Mouse (Mus musculus): ENCODE results near the gene D17H6S53E.
A peak's percentile ranks its signal among the peaks of the same experiment; 100 is the strongest.

D17H6S53E gene

DNA sequence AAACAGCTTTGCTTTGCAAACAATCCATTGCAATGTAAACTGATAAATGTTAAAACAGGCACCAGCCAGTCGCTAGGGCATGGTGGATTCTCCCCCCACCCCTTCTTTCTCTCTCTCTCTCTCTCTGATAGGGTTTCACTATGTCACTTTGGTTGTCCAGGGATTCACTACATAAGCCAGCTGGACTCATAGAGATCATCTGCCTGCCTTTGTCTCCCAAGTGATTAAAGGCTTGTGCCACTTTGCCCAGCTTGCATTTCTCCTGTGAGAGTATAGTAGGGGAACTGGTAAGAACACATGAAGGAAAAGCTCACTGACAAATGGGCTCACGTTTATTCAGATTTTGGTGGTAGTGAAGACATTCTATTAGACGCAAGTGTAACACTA lies 6.0 kb downstream of the D17H6S53E start:
- no peak for DNase-seq (ENCODE audit: low spot score in 2 of 2)

DNA sequence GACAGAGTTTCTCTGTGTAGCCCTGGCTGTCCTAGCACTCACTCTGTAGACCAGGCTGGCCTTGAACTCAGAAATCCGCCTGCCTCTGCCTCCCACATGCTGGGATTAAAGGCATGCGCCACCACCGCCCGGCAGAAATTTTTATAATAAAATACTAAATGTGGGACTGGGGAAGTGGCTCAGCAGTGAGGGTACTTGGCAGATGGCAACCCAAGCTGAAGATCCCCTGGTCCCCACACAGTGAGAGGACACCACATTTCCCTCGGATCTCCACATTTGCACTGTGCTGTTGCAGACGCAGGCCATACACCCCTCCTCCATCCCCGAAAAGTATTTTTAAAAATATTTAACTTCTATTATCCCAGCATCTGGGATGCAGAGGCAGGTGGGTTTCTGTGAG lies 7.3 kb downstream of the D17H6S53E start:
- no peak for DNase-seq (ENCODE audit: low spot score in 2 of 2)

DNA sequence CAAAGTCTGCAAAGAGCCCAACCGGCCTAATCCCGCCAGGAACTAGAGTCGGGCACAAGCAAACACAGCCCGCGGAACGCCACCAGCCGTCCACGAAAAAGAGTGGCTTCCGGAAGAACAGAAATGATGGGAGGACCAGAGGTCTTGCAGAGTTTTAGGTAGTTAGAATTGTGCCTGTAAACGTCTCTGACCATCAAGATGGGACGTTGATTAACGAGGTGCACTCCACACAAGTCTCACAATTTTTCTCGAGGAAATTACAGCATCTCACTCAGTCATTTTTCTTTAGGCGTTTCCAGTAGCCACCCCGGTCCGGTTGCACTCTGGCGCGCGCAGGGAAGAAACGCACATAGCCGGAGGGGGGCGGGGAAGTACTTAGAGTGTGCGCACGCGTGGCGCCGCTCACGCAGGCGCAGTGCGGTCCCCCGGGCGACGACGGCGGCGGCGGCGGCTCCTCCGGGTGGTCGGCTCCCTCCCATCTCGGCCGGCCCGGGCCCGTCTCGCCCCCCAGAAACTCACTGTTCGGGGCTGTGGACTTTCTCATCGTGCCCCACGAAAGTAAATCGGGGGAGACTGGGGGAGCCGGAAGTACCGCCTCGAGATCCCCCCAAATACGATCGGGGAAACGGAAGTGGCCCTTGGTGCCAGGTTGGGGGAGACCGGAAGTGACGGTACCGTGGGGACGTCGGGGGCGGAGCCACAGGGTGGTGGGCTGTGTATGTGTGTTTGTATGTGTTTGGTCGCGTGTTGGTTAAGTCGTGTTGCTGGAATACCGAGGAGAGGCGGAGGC lies 8.8 kb downstream of the D17H6S53E start, which contains the start of gene Bag6:
Gene Bag6 (plus strand): TSS at position 378 of the 790 bp plus-strand sequence.
- DNase-seq (ENCODE audit: low spot score in 2 of 2) = peak; percentile 96

DNA sequence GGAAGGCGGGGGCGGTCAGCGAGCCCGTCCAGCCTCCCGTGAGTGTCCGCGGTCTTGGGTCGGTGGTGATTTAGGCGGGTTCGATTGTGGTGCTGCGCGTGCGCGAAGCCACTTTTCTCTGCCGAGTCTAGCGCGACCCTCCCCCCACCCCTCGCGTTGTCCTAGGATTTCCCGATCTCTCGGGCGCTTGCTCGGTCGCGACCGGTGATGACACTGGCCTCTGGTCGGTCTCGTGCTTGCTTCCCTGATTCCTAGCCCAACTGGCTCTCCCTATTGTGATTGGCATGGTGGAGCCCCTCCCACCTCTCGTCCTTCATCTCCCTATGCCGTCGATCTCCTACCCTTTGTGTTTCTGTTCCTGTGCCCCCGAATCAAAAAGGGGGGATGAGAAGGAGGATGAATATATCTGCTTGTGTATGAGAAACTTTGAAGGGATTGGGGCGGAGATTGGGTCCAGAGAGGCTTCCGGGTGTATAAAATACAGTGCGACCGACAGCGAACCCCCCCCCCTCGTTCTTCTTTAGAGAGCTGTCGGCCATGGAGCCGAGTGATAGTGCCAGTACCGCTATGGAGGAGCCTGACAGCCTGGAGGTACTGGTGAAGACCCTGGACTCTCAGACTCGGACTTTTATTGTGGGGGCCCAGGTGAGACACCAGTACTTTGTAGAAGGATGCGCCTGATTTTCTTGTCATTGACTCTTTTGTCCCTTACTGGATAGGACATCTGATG lies 9.6 kb downstream of the D17H6S53E start:
- DNase-seq (ENCODE audit: low spot score in 2 of 2) = no peak

DNA sequence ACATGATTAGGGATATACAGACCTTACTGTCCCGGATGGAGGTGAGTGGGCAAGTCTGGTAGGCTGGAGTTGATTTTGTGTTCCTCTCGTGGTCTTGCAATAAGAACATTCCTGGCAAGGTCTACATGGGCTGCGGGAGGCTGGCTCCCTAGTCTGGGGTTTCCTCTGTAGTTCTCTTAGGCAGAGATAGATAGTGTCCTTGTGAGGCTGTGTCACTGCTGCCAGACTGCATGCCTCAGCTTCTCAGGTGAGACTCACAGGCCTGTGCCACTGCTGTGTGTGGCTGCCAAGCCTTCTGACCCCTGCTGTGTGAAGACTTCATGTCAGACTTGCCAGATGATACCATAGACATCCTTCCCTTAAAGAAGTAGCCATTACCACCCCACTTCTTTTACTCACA lies 13.1 kb downstream of the D17H6S53E start:
- no peak for DNase-seq (ENCODE audit: low spot score in 2 of 2)

DNA sequence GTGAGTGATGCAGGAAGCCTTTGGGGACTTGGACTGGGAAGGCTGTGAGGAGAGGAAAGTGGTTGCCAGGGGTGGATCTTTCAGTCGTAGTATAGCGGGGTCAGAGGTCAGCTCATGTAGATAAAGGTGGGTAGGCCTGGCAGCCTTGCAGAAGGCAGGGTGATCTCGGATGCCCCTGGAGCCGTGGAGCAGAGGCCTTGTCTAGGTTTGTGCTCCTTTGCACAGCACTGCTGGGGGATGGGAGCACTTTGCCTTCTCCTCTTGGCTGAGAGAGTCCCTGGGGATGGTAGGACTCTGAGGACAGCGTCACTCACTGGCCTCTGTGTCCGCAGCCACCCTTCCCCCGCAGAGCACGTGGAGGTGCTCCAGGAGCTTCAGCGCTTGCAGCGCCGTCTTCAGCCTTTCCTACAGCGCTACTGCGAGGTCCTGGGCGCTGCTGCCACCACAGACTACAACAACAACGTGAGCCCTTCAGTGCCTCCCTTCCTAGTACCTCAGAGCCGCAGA lies 14.4 kb downstream of the D17H6S53E start:
- no peak for DNase-seq (ENCODE audit: low spot score in 2 of 2)

DNA sequence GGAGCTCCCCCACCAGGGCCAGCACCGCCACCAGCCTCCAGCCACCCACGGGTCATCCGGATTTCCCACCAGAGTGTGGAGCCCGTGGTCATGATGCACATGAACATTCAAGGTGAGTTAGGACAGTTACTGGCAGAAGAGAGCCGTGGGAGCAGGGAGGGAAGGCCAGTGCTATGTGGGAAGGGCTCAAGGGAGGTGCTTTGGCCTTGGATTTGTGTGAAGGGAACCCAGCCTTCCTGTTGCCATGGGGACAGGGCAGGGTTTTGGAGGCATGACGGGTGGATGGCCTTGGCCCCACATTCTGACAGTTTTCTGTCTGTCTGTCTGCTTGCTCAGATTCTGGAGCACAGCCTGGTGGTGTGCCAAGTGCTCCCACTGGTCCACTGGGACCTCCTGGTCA lies 15.8 kb downstream of the D17H6S53E start:
- DNase-seq (ENCODE audit: low spot score in 2 of 2) = no peak

DNA sequence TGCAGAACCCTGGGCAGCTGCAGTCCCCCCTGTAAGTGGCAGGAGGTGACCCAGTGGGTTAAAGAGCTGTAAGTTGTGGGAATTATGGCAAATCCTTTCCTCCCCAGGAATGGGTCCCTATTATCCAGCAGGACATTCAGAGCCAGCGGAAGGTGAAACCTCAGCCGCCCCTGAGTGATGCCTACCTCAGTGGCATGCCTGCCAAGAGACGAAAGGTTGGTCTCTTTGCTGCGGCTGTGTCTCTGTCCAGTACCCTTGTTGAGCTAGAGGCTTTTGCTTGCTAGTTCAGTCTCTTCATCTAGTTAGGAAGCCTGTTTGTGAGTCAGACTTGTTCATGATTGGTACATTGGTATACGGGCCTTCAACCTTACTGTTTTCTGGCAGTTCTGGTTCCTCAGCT lies 20.0 kb downstream of the D17H6S53E start:
- no peak for DNase-seq (ENCODE audit: low spot score in 2 of 2)

DNA sequence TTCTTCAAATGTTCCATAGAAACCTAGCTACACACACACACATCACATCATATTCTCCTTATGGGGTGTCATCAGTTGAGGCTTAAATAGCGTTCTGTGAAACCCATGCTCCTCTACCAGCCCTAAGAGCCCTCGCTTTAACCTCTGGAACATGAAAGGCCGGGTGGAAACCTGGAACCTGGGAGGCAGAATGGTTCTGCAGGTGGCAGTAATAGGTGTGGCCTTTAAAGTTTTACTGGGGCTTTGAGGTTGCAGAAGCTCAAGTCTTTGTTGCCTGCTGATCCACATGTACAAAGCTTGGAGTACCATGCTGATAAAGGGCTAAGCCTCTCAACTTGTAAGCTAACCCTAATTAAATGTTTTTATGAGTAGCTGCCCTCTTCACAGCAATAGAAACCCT lies 21.2 kb downstream of the D17H6S53E start:
- no peak for DNase-seq (ENCODE audit: low spot score in 2 of 2)

DNA sequence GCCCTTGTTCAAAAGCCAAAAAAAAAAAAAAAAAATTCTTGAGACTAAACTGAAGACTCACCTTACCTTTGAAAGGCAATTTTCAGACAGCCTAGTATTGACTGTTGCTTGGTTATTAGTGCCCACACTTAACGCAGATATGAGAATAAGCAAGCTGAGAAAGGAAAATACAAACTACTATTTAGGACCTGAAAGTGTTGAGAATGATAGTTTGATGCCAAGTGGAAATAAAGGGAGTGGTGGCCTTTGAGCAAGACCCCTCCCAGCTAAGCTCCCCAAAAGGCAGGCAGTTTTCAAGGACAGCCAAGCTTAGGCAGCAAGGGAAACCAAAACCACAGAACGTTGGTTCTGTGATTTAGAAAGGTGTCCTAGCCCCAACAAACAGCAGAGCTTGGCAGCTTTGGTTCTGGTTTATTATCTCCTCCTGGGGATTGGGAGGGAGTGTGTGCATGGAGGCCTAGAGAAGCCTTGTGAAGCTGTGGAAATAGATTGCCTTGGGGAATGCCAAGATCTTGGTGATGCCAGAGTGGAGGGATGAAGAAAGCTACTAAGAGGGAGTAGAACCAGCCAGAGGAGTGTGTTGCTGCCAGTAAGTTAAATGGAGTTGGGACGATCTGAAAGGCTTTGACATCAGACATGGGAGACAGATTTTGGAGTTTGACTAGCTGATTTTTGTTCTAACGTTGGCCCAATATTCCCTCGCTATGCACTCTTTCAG lies 21.9 kb downstream of the D17H6S53E start:
- no peak for DNase-seq (ENCODE audit: low spot score in 2 of 2)

DNA sequence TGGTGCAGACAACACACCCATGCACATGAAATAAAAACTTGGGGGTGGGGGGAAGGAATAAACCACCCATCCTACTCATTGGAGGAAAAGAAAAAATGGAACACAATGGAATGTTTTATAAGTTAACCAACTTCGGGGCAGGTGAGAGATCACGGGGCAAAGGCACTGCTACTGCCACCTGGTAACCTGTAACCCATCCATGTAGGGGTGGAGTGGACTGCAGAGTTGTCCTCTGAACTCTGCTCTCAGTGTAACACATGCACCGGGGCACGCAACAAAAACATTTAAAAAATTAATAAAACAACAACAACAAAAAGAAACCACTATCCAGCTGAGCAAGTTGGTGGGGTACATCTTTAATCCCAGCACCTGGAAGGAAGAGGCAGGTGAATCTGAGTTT lies 25.9 kb downstream of the D17H6S53E start:
- no peak for DNase-seq (ENCODE audit: low spot score in 2 of 2)

DNA sequence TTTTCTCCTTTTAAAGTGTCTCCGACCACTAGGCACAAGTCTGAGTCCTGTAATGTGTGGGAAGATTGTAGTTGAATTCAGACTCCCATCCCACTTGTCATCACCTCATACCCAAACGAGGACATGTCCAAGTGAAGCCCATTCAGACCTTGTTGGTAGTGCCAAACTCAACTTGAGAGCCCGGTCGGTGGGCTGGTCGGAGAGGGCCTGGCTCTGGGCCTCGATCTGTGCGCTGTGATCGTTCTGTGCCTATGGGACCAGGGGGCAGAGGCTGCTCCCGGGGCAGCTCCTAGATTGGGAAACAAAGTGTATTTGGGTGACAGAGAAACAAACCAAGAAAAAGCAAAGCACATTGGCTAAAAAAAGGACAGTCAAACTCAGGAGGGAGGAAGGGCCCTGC lies 26.9 kb downstream of the D17H6S53E start:
- no peak for DNase-seq (ENCODE audit: low spot score in 2 of 2)

DNA sequence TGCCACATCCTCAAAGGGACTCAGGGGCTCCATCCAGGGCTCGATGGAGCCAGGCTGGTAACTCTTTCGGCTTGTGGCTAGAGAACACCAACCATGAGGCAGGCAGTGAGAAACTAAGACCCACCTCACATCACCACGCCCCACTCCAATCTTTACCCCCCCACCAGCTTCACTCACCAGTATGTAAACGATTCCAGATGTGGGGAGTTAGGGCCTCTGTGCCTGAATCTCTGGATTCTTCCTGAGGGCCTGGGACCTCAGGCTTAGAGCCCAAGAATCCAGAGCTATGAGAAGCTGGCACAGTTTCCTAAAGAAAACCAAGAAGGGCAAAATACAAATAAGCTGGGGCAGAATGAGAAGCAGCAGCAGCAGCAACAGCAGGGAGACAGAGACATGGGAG lies 27.8 kb downstream of the D17H6S53E start:
- DNase-seq (ENCODE audit: low spot score in 2 of 2) = no peak

DNA sequence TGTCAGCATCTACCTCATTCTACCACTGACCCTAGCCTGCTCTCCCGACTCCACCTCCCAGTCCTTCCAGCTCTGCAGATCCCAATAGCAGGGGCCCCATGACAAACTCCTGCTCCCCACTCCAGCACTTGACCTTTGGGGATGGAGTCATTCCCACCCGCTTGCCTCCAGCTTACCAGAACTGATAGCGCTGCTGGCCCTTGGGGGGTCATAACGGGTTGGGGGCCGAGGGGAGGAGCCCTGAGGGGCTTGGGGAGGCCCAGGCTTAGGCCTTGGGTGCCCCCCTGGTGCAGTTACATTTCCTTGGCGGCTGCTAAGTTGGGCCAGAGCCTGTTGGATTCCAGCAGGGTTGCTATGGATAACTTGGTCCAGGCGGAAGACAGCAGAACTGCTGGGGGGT lies 28.4 kb downstream of the D17H6S53E start:
- DNase-seq (ENCODE audit: low spot score in 2 of 2) = no peak

DNA sequence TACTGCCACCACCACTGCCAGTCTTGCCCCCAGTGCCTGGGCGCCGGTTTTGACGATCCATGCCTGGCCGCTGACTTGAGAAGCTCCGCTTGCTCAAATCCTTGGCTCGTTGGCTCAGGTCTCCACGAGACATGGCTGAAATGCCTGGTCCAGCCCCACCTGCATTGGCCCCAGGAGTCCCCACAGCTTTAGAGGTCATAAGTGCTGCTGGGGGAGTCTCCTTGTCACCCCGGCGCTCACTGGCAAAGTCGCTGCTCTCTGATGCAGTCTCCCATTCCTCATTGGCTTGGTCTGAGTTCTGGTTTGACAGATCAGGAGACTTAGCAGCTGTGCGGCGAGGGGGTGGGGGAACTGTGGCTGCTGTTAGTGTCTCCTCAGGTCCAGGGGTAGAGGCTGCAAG lies 29.3 kb downstream of the D17H6S53E start:
- DNase-seq (ENCODE audit: low spot score in 2 of 2) = no peak

DNA sequence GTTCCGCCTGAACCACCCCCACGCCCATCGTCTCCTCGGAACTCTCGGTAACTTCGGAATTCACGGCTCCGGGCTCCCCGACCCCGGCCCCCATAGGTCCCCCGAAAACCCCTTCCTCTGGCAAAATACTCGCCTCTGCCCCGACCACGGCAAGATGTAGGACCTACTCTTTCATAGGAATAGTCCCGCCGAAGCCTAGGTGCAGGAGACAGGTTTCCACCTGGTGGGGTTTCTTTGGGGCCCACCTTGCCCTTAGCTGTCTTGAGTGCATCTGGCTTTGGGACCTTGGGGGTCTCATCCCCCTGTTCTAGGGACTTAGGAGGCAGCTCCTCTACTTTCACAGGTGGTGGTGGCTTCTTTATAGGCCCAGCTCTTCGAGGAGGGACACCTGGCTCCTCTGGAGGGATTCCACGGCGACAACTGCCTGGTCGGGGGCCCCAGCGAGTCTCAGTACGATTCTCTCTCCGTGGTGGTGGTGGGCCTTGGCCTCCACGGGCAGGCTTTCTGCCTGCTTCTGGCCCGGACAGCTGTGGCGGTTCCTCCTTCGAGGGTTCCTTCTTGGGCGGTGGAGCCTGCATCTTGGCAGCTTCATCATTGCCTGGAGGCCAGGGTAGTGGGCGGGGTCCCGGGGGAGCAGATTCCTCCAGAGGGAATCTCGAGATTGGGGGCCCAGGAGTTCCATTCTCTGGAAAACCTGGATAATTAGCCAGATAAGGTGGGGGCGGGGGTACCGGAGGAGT lies 30.5 kb downstream of the D17H6S53E start:
- no peak for DNase-seq (ENCODE audit: low spot score in 2 of 2)

DNA sequence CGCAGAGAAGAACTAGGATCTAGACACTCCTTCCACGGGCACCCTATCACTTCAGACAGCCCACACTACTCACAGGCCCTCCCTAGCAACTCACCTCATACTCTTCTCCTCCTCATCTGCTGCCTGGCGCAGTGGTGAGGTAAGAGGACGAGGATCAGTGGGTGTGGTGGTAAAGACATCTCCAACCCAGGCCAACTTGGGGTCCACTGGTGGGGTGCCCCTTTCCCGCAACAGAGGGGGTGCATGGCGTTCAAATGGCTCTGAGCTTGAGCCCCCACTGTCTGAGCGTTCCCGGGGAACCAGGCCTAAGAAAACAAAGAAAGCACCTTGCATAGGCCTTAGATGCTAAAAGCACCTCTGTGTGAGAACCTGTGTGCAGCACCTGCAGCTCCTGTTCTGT lies 31.1 kb downstream of the D17H6S53E start:
- DNase-seq (ENCODE audit: low spot score in 2 of 2) = no peak

DNA sequence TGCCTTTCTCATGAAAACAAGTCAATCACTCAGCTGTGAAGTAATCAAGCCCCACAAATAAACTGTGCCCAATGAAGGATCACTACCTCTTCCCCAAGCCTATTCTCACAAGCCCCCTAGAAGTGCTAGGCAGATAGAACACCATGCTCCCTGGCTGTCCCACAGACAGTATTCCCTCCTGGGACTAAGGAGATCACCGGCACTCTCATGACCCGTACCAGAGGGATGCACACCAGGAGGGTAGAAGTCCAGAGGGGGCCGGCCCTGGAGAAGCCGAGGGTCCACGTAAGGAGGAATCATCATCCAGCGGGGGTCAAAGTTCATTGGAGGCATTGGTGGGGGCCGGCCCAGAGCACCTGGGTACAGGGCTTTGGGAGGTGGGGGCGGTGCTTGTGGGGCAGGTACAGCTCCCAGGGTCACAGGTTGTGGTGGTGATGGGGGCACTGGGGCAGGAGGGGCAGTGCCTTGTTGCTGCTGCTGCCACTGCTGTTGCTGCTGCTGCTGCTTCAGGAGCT lies 31.5 kb downstream of the D17H6S53E start:
- DNase-seq (ENCODE audit: low spot score in 2 of 2) = no peak

DNA sequence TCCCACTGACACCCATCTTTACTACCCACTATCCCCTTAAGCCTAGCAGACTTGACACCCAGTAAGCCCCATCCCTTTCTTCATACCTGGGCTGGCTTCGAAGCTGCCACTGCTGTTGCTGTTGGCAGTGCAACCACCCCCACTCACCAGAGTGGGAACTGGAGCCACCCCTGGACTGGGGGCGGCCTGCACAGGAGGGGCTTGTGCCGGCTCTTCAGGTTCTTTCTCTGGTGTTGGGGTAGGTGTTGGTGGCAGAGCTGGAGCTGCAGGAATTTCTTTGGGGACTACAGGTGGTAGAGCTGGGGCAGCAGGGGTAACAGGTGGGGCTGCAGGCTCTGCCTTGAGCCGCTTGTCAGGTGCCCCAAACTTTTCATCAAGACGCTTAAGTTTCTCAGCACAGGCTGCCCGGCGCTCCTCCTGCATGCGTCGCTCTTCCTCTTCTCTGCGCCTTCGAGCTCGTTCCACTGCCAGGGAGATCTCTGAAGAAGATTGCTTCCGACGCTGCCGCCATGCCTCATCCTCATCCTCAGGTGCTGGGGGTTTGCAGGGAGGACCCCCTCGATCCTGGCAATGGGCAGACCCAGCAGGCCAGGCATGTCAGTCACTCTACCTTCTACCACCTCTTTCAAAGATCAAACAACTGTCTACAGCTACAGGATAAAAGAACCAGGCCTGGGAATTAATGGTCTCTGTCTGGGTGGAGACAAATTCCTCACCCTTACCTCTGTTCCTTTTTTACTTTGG lies 32.8 kb downstream of the D17H6S53E start:
- DNase-seq (ENCODE audit: low spot score in 2 of 2) = no peak

DNA sequence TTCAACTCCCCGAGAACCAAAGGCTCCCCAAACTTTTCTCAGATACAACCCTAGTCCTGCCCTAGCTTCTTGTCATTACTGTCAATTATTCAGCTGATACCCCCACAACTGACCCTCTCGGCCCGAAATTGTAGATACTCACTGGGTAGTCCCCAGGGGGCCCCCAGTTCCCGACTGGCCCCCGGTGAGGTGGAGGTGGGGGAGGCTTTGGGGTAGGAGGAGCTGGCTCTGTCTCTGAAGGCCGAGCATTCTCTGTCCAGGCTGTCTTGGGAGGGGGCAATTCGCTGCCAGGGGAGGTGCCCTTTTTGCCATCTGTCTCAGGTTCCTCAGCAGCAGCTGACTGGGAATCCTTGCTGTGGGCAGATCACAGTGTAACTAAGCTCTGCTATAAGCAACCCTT lies 33.5 kb downstream of the D17H6S53E start:
- no peak for DNase-seq (ENCODE audit: low spot score in 2 of 2)

DNA sequence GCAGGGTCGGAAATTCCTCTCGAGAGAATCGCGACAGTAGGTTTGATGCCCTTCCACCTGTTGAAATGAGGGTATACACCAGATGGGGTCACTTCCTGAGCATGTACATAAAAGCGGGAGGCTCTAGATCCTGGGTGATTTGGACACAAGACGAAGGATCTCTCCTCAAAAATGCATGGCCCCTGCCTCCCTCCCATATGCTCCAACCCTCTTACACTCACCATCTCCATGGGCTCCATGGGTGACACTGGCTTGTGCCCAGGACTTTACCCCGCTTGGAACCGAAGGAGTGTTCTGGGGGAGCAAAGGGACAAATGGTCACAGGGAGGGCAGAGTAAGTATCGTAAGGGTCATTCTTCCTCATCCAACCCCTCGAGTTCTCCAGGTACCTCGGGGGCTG lies 35.2 kb downstream of the D17H6S53E start:
- no peak for DNase-seq (ENCODE audit: low spot score in 2 of 2)
